Mouse (Mus musculus): ENCODE results near the gene Map3k13.

DNA sequence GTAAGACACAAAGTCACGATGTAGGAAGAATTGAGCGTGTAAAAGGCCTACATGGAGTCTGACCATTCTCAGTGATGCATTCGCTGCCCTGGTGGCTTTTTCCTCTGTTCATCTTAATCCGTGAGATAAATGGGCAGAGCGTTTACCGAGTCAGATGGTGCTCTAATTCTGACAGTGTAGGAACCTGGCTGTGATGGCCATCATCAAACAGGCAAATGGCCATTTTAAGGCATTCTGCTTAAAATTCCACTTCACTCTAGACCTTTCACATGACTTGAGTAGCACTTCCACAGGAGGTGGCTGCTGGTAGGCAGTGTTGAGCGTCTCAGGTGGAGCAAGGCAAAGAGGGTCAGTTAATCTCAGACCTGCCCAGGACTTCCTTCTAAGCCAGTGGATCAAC lies 58.2 kb downstream of the Map3k13 start:
- no peak for TF ChIP-seq CTCF (IDR thresholded peaks at IDR 0.05; ENCODE audit: low read depth)
- no peak for TF ChIP-seq EP300 (IDR thresholded peaks at IDR 0.05; ENCODE audit: low read depth)

All from liver, embryonic 14.5 days (tissue).